Mouse (Mus musculus) liver, embryonic 12.5 days (tissue): ENCODE measurements around the gene Wipi2. TPM values are rescaled to one million over a fixed set of nuclear protein-coding genes. Genes with fewer than 3 reads are reported as not detected.
A peak's percentile ranks its signal among the peaks of the same experiment; 100 is the strongest.

Experiments
- ATAC-seq: fragments of 200-750 bp; cut with Nextera tagmentation; 2 replicates; pipeline ENCODE4 v1.8.0; 2017; ENCODE audit warnings: moderate number of reproducible peaks, mild to moderate bottlenecking, moderate library complexity
- H3K27ac ChIP-seq: fragments of 300-500 bp; sonication (generic); 2 replicates; pipeline ENCODE4 v1.5.1; 2016; ENCODE audit warnings: mild to moderate bottlenecking
- H3K27me3 ChIP-seq: fragments of 300-500 bp; sonication (generic); replicated peaks from 2 replicates; pipeline ENCODE4 v1.6.1; 2016; ENCODE audit warnings: mild to moderate bottlenecking, moderate library complexity
- H3K36me3 ChIP-seq: fragments of 300-500 bp; sonication (generic); 2 replicates; pipeline ENCODE4 v1.6.1; 2016; ENCODE audit warnings: mild to moderate bottlenecking, moderate library complexity
- H3K4me1 ChIP-seq: fragments of 300-500 bp; sonication (generic); 2 replicates; pipeline ENCODE4 v1.6.1; 2016
- H3K4me2 ChIP-seq: fragments of 300-500 bp; sonication (generic); 2 replicates; pipeline ENCODE4 v1.6.1; 2016; ENCODE audit warnings: mild to moderate bottlenecking, moderate library complexity
- H3K4me3 ChIP-seq: fragments of 300-500 bp; sonication (generic); 2 replicates; pipeline ENCODE4 v1.5.1; 2016; ENCODE audit warnings: mild to moderate bottlenecking, moderate library complexity
- H3K9ac ChIP-seq: fragments of 300-500 bp; sonication (generic); 2 replicates; pipeline ENCODE4 v1.6.1; 2016; ENCODE audit warnings: mild to moderate bottlenecking, moderate library complexity
- H3K9me3 ChIP-seq: fragments of 300-500 bp; sonication (generic); replicated peaks from 2 replicates; pipeline ENCODE4 v1.6.1; 2016; ENCODE audit warnings: mild to moderate bottlenecking, moderate library complexity
- WGBS: fragments of 180-500 bp; shearing (Covaris S2); methylation state at CpG from one replicate; pipeline ENCODE4 v1.1.7; 2016; ENCODE audit not compliant: insufficient replicate concordance; 5-methylcytosine and 5-hydroxymethylcytosine counted together
- polyA plus RNA-seq: library from polyadenylated mRNA; unstranded; fragments of >200 nt; fragmentation: Nextera tagmentation; extraction: Ambion mirVana; gene quantifications from 2 replicates; pipeline ENCODE4 v1.2.1, GENCODE M21; 2016

Gene Wipi2
- polyA plus RNA-seq, 1 experiment from 2014 or later, result 50.1 TPM

DNA sequence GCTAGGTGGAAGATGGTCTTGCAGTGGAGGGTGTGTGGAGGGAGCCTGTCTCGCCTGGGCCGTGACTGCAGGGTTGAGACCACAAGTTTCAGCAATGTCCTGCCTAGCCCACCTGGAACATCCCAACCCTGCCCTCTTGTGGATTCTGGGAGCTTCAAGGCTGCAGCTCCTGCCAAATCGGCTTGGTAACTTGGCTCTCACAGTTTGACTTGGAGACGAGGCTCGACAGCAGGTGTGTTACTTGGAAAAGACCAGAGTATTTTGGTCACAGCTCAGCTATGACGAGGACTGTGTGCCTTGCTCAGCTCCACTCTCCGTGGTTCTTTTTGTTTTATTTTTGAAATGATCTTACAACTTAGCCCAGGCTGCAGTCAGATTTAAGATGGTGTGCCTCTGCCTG is 42.2 kb downstream of the Wipi2 start:
- Histone ChIP-seq H3K9ac (no peak overlapping the region), H3K4me3 (no peak overlapping the region), H3K4me1 (no peaks in the 10 kb centered on the region), H3K27ac (no peak overlapping the region), H3K9me3 (no peaks in the 10 kb centered on the region), H3K27me3 (no peaks in the 10 kb centered on the region), H3K4me2 (no peak overlapping the region), H3K36me3 (peaks cover 69% of the 10 kb centered on the region)
- WGBS, result 86% methylated on average over 7 of the region's 7 CpGs
- no peak for ATAC-seq

DNA sequence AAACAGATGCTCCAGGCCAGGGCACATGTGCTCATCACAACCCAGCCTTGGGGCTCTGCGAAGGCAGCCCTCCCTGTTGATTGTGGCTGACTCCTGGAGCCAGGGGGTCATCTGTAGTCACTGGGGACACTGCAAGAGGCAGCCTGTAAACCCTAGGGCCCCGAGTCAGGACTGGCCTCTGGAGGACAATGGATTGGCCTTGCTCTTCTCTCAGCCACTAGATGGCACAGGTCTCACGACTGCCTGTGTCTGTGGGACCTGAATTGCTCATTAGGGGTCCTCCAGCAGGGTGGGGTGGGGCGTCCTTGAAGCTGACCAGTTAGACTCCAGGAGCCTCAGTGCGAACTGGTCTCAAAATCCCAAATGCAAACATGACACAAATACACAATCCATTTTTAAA is 45.6 kb downstream of the Wipi2 start:
- Histone ChIP-seq H3K9ac (no peak overlapping the region), H3K36me3 (peaks cover 36% of the 10 kb centered on the region), H3K27ac (no peak overlapping the region), H3K4me3 (no peak overlapping the region), H3K4me2 (no peak overlapping the region), H3K4me1 (peaks cover 8% of the 10 kb centered on the region), H3K9me3 (no peaks in the 10 kb centered on the region), H3K27me3 (no peaks in the 10 kb centered on the region)
- 35% methylated on average over 5 of the region's 5 CpGs for WGBS
- no peak for ATAC-seq

DNA sequence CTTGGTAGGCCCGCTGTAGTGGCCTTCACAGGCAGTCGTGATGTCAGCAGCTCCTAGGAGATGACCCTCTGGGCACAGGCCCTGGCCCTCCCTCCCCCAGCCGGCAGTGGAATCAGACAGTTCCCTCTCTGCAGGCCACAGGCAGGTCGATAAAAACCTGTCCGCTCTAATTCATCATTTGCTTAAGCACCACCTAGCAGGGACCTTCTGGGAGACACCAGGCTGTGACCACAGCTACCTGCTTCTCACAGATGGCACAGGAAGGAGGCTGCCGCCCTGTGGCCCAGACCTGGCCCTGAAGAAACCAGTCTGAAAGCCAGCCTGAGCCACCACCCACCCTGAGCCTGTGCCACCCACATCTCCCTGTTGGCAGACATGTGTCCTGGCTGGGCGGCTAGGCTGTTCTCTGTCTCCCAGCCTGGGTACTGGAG is 50.7 kb downstream of the Wipi2 start:
- no peak for ATAC-seq
- Histone ChIP-seq H3K27ac (no peak overlapping the region), H3K9ac (no peak overlapping the region), H3K36me3 (no peaks in the 10 kb centered on the region), H3K4me2 (no peak overlapping the region), H3K9me3 (no peaks in the 10 kb centered on the region), H3K27me3 (no peaks in the 10 kb centered on the region), H3K4me3 (no peak overlapping the region), H3K4me1 (peaks cover 22% of the 10 kb centered on the region)
- 55% methylated on average over 7 of the region's 7 CpGs for WGBS

DNA sequence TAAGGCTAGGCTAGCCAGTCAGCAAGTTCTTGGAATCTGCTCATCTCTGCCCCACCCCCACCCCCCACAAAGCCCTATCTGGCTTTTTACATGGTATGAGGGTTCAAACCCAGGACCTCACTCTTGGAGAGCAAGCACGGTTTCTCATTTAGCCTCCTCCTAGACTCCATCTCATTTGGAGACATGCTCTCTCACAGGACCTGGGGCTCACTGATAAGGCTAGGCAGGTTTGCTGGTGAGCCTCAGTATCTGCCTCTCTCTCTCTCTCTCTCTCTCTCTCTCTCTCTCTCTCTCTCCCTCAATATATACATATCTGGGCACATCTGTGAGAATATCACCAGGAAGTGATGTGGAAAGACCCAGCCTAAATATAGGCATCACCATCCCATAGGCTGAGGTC is 51.6 kb downstream of the Wipi2 start:
- Histone ChIP-seq H3K4me1 (peaks cover 22% of the 10 kb centered on the region), H3K27ac (no peak overlapping the region), H3K4me3 (no peak overlapping the region), H3K4me2 (no peak overlapping the region), H3K9ac (no peak overlapping the region), H3K9me3 (no peaks in the 10 kb centered on the region), H3K36me3 (no peaks in the 10 kb centered on the region), H3K27me3 (no peaks in the 10 kb centered on the region)
- peak; percentile 79 for ATAC-seq
- 43% methylated on average over 1 of the region's 1 CpGs for WGBS

DNA sequence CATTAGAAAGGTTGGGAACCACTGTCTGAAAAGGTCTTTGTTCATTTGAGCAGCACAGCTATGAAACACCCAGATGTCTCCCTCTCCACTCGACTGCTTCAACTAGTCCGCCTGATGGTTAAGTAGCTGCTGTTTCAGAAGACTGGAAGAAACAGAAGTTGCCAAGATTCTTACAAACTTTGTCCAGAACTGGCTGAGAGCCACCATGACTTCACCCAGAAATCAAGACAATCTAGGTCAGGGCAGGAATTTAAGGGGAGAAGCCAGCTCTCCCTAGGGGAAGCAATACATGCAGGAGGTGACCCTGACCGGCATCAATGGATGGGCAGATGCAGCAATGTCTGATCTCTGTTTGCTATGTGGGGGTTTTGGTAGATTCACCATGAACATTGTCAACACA is 54.4 kb downstream of the Wipi2 start:
- 73% methylated on average over 3 of the region's 3 CpGs for WGBS

DNA sequence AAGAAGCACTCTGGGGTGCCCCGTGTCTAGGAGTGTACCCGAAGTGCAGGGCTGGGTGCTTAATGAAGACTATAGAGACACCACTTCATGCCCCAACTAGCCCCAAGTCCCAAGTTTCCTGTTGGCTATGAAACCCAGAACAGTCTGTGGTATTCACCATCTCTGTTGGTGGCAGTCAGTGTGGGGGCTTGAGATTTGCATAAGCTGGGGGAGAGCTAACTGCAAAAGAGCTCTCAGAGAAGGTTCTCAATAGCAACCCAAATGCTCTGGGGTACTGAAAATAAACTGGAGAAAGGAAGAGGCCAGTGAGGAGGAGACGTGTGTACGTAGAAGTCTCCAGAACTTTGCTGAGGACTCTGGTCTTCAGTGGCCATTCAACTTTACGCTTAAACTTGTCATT is 55.0 kb downstream of the Wipi2 start:
- H3K36me3 ChIP-seq, result no peaks in the 10 kb centered on the region
- H3K4me2 ChIP-seq, result no peak overlapping the region
- no peak overlapping the region for H3K4me3 ChIP-seq
- WGBS, result 76% methylated on average over 5 of the region's 5 CpGs
- no peaks in the 10 kb centered on the region for H3K9me3 ChIP-seq
- no peak for ATAC-seq
- H3K27ac ChIP-seq, result no peak overlapping the region
- H3K4me1 ChIP-seq, result peaks cover 20% of the 10 kb centered on the region
- no peaks in the 10 kb centered on the region; the same call in 1 of the 2 replicates for H3K27me3 ChIP-seq
- no peak overlapping the region for H3K9ac ChIP-seq

More for the DNA sequence above, 54.4 kb downstream of the Wipi2 start:
- Histone ChIP-seq H3K9me3 (no peaks in the 10 kb centered on the region), H3K27ac (no peak overlapping the region), H3K4me3 (no peak overlapping the region), H3K9ac (no peak overlapping the region), H3K4me1 (peaks cover 22% of the 10 kb centered on the region), H3K4me2 (no peak overlapping the region), H3K27me3 (no peaks in the 10 kb centered on the region; the same call in 1 of the 2 replicates), H3K36me3 (no peaks in the 10 kb centered on the region)
- ATAC-seq, result no peak

DNA sequence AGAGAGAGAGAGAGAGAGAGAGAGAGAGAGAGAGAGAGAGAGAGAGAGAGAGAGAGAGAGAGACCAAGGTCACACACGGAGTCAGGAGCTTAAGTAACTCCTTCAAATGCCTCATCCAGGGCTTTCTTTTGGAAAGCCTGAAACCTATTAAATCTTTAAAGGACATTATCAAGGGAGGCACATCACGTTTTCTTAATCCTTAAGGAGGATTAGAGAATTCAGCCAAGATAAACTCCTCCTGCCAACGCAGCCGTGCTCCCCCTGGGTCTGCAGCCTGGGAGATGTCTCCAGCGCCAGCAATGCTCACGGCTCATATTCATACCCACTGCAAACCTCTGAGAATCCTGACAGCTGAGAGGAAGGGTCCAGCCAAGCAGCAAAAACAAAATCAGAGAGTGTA is 61.4 kb downstream of the Wipi2 start:
- H3K36me3 ChIP-seq, result no peaks in the 10 kb centered on the region
- no peaks in the 10 kb centered on the region for H3K9me3 ChIP-seq
- no peak overlapping the region for H3K27ac ChIP-seq
- ATAC-seq, result no peak
- H3K4me1 ChIP-seq, result no peaks in the 10 kb centered on the region
- 39% methylated on average over 6 of the region's 6 CpGs for WGBS
- H3K4me2 ChIP-seq, result no peak overlapping the region
- no peak overlapping the region for H3K4me3 ChIP-seq
- H3K27me3 ChIP-seq, result peaks cover 12% of the 10 kb centered on the region; the same call in 1 of the 2 replicates
- H3K9ac ChIP-seq, result no peak overlapping the region

DNA sequence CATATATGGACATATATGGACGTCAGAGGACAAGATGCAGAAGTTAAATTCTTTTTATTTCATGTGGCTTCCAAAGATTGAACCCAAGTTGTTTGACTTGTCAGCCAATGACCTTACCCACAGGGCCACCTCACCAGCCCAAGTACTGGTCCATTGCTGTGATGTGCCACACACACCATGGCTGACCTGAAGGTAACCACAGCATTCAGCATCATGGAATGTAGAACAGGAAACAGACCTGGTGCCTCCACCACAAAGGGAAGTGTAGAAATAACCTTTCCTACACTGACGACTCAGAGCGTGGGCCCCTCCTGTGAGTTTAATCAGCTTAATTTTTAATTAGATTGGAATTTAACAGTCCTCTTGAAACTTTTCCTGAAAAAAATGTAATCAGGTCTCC is 62.8 kb downstream of the Wipi2 start:
- no peak overlapping the region for H3K4me2 ChIP-seq
- H3K9ac ChIP-seq, result no peak overlapping the region
- H3K4me1 ChIP-seq, result no peaks in the 10 kb centered on the region
- no peaks in the 10 kb centered on the region for H3K36me3 ChIP-seq
- ATAC-seq, result no peak
- WGBS, result 45% methylated on average over 3 of the region's 3 CpGs
- H3K27ac ChIP-seq, result no peak overlapping the region
- no peak overlapping the region for H3K4me3 ChIP-seq
- peaks cover 21% of the 10 kb centered on the region; the same call in 1 of the 2 replicates for H3K27me3 ChIP-seq
- no peaks in the 10 kb centered on the region for H3K9me3 ChIP-seq

DNA sequence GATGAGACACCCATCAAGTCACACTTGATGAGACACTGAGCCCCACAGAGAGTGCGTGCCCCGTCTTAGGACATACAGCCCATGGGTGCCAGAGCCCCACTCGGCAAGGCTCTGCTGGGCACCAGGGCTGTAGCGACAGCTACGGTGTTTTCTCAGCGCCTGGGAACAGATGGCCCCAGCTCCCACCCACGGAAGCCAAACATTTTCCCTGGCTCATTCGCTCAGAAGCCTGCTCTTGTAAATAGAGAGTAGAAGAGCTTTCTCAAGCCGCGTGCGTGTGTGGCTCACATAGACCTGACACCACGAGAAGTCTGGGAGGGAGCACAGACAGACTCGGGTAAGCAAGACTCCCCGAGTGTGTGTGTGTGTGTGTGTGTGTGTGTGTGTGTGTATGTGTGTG is 64.8 kb downstream of the Wipi2 start, which contains the start of gene Slc29a4:
Gene Slc29a4 (plus strand): TSS at position 265 of the 400 bp plus-strand sequence.
- 70% methylated on average over 14 of the region's 14 CpGs for whole genome bisulfite sequencing
- no peaks in the 10 kb centered on the region for H3K4me1 ChIP-seq
- no peak for ATAC-seq
- no peak within 1 kb of the TSS for H3K9ac ChIP-seq
- no peak within 1 kb of the TSS for H3K4me2 ChIP-seq
- H3K9me3 ChIP-seq, result no peaks in the 10 kb centered on the region
- H3K27me3 ChIP-seq, result peaks cover 36% of the 10 kb centered on the region
- no peaks in the 10 kb centered on the region for H3K36me3 ChIP-seq
- H3K4me3 ChIP-seq, result no peak within 1 kb of the TSS
- H3K27ac ChIP-seq, result no peak within 1 kb of the TSS

DNA sequence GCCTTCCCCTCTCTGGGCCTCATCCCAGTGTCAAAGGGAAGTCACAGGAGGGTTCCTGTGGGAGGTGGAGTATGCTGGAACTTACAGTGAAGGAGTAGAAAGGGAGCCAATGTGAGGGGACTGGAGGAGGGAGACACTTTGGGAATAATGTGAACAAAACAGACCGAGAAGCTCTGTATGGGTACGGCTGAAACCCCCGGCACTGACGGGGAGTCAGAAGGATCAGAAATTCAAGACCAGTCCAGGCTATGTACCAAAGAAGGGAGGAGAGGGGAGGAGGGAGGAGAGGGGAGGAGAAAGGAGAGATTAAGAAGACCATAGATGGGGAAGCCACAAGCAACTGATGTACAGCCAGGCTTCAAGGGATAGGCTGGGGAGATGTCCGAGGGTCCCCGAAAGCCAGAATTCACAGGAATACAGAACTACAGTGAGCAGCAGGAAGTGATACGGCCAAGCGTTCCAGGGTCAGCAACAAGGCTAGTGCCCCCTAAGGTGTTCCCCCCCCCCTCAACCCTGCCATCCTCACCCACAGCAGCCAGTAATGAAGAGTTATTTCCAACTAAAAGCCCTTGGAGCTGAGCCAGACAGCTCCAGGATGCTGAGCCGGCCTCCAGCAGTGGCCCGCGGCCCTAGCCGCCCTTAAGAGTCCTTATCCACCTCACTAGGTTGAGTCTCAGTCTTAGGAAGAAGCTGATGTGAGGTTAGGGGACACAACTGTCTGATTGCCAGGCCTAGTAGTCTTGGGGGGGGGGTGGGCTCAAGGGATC is 65.7 kb downstream of the Wipi2 start:
- WGBS, result 75% methylated on average over 12 of the region's 12 CpGs
- H3K36me3 ChIP-seq, result no peaks in the 10 kb centered on the region
- ATAC-seq, result no peak
- H3K4me3 ChIP-seq, result no peak overlapping the region
- no peak overlapping the region for H3K4me2 ChIP-seq
- peaks cover 40% of the 10 kb centered on the region for H3K27me3 ChIP-seq
- H3K27ac ChIP-seq, result no peak overlapping the region
- H3K9me3 ChIP-seq, result no peaks in the 10 kb centered on the region
- H3K4me1 ChIP-seq, result no peaks in the 10 kb centered on the region
- H3K9ac ChIP-seq, result no peak overlapping the region

DNA sequence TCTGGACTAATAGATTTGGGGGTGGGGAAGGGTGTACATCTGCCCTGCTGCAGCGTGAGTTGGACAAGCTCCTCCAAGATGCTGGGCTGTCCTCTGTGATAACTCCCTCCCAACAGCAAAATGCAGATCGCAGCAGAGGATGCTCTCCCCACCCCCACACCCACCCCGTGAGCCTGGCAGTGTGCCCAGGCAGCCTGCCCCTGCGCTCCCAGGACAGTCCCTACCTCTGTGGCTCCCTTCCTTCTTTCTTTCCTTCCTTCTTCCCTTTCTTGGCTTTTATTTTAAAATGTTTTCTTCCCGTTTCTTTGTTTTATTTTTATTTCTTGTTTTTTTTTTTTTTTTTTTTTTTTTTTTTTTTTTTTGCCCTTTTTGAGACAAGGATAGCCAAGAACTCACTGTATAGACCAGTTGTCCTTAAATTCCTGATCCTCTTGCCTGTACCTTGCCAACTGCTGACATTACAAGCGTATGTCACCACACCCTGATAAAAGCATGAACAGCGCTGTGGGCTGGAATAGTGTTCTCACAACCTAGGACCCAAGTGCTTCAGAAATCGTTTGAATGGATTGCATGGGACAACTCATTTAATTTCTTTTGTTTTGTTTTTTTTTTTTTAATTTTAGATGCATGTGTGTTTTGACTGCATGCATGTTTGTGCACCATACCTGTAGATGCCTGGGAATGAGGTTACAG is 66.4 kb downstream of the Wipi2 start:
- Histone ChIP-seq H3K4me2 (no peak overlapping the region), H3K4me1 (no peaks in the 10 kb centered on the region), H3K9me3 (no peaks in the 10 kb centered on the region), H3K27ac (no peak overlapping the region), H3K9ac (no peak overlapping the region), H3K36me3 (no peaks in the 10 kb centered on the region), H3K27me3 (peaks cover 45% of the 10 kb centered on the region), H3K4me3 (no peak overlapping the region)
- 39% methylated on average over 8 of the region's 8 CpGs for WGBS
- no peak for ATAC-seq

DNA sequence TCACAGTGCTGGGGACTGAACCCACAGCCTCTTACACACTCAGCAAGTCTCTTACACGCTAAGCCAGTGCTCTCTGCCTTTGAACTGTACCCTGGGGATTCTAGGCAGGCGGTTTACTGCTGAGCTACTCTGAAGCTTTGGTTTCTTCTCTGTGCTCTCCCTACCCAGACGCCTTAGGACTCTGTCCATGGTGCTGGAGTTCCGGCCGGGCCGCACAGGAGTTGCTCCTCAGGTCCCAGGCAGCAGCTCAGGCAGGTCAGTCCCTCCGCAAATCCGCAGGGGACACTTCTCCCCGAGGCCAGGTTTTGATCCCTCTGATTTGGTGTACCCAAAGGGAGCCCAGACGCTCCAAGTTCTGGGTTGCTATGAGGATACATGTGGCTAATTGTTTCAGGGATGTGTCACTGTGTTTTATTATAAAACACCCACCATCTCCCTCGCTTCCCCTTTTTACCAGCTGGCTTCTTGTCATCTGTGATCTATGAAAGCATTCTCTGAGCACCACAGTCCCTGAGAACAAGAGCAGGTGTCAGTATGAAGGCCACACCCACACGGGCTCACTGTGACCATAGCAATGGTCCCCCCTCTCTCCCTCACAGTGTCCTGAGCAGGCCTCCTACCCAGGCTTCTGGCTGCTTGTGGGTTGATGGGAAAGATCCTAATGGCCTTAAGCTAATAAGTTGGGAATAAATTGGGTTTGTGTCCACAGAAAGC is 67.3 kb downstream of the Wipi2 start:
- no peak overlapping the region for H3K4me2 ChIP-seq
- no peaks in the 10 kb centered on the region for H3K36me3 ChIP-seq
- peaks cover 47% of the 10 kb centered on the region for H3K27me3 ChIP-seq
- H3K4me1 ChIP-seq, result no peaks in the 10 kb centered on the region
- no peak overlapping the region for H3K9ac ChIP-seq
- 10% methylated on average over 12 of the region's 12 CpGs for WGBS
- H3K4me3 ChIP-seq, result no peak overlapping the region
- H3K9me3 ChIP-seq, result no peaks in the 10 kb centered on the region
- no peak overlapping the region for H3K27ac ChIP-seq
- ATAC-seq, result no peak
